In the genomic region with DNA sequence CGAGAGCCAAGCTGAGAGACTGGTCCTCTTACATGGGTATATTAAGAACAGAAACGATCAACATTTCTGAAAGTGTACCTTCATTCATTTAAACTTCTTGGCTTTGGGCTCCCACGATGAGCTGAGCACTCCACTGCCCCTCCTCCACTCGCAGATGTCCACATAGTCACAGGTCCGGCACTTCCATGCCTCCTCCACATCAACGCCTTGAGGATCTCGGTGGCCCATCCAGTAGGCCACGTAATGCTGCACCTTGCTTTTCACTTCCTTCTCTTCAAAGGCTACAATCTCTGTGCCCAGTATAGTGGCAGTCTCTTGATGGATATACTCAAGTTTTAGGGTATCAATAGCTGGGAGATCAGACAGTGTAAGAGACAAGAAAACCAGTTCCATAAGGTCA, we compare ENCODE assay signal across 18 mouse cellular contexts. TPM values are rescaled to one million over a fixed set of nuclear protein-coding genes. Genes with fewer than 3 reads are reported as not detected.
DNase-seq lines count a peak whose midpoint lies in the region; ATAC-seq and TF ChIP-seq lines count a peak whose summit lies in the region.
"Had no signal": no experiment of that assay in that cellular context is flagged by ENCODE, and none has a peak within 500 bp of the region (broad histone marks: within the 10 kb centered on the region; RNA-seq: fewer than 3 reads in every experiment).

No protein-coding gene starts in this region.

- H3K36me3 ChIP-seq in intestine, postnatal 0 days (ENCODE audit: control insufficient read depth, insufficient read depth), result peaks cover 16% of the 10 kb centered on the region
- H3K36me3 ChIP-seq in intestine, embryonic 16.5 days (ENCODE audit: control insufficient read depth, insufficient read depth, low read length), result peaks cover 14% of the 10 kb centered on the region

- no peak overlapping the region for H3K4me3 ChIP-seq in intestine, postnatal 0 days (ENCODE audit: low read depth, low read length)
- no peak overlapping the region for H3K4me3 ChIP-seq in intestine, embryonic 16.5 days (ENCODE audit: low read length)

- no peak for ATAC-seq in intestine, postnatal 0 days
- no peak for ATAC-seq in intestine, embryonic 16.5 days
- ATAC-seq: activated CD4-positive, CD25-positive, alpha-beta regulatory T cell, adult 4 months; CD4-positive, CD25-positive, alpha-beta regulatory T cell, adult 4 months; Patski had no signal

- no peaks in the 10 kb centered on the region for H3K9me3 ChIP-seq in intestine, postnatal 0 days (ENCODE audit: control insufficient read depth)
- no peaks in the 10 kb centered on the region for H3K9me3 ChIP-seq in intestine, embryonic 16.5 days (ENCODE audit: control insufficient read depth, low read length)

- H3K4me1 ChIP-seq in intestine, postnatal 0 days (replicated peaks; ENCODE audit: control insufficient read depth, insufficient read depth, low read length), result no peaks in the 10 kb centered on the region; the same call in 1 of the 2 replicates
- H3K4me1 ChIP-seq in intestine, embryonic 16.5 days (ENCODE audit: control insufficient read depth, insufficient read depth, low read length), result peaks cover 9% of the 10 kb centered on the region; the same call in 1 of the 2 replicates

- WGBS in intestine, postnatal 0 days, result 93% methylated on average over 8 of the region's 8 CpGs
- WGBS in intestine, embryonic 16.5 days, result 90% methylated on average over 8 of the region's 8 CpGs

- DNase-seq in heart, adult 11 months, result peak; percentile 80
- DNase-seq in heart, adult 18-20 months, result no peak
- DNase-seq: adrenal gland, adult 2 months; adrenal gland, adult 8-10 months; adrenal gland, postnatal 10 days; adrenal gland, postnatal 14 days; adrenal gland, postnatal 25 days; adrenal gland, postnatal 36 days; B cell, adult 2 months; cerebellum, adult 11 months; cerebellum, adult 11-12 months; cerebellum, adult 18-20 months had no signal

- H3K27me3 ChIP-seq in intestine, postnatal 0 days (replicated peaks; ENCODE audit: control insufficient read depth, insufficient read depth, low read length), result no peaks in the 10 kb centered on the region
- no peaks in the 10 kb centered on the region for H3K27me3 ChIP-seq in intestine, embryonic 16.5 days (replicated peaks; ENCODE audit: control insufficient read depth, insufficient read depth, low read length)
- H3K27me3 ChIP-seq: CH12.LX, Patski had no signal

- no peak overlapping the region for H3K4me2 ChIP-seq in intestine, postnatal 0 days (replicated peaks; ENCODE audit: low read depth)
- H3K4me2 ChIP-seq in intestine, embryonic 16.5 days (ENCODE audit: low read depth, low read length), result no peak overlapping the region

- no peak for TF ChIP-seq CTCF in intestine, postnatal 0 days (IDR thresholded peaks at IDR 0.05; ENCODE audit: low read depth)

- peak overlapping the region; percentile 37 for H3K27ac ChIP-seq in intestine, postnatal 0 days (ENCODE audit: low read depth, low read length)
- H3K27ac ChIP-seq in intestine, embryonic 16.5 days (ENCODE audit: low read length), result no peak overlapping the region

- no peak overlapping the region for H3K9ac ChIP-seq in intestine, postnatal 0 days (ENCODE audit: low read depth, low read length)
- H3K9ac ChIP-seq in intestine, embryonic 16.5 days (ENCODE audit: low read depth, low read length), result no peak overlapping the region

RNA-seq across cellular contexts. Expression of gene Exo5, which starts 3.4 kb away (rescaled TPM):
- total RNA-seq in heart, adult 18-20 months (2021), result 1 to 10 TPM; 1.9 to 2.0 TPM
- 12.3 and 12.6 TPM in 2 replicates for polyA plus RNA-seq in intestine, postnatal 0 days (2015; fragmentation: Nextera tagmentation; extraction: Ambion mirVana)
- 23.9 and 26.9 TPM in 2 replicates for polyA plus RNA-seq in intestine, embryonic 16.5 days (2015; fragmentation: Nextera tagmentation; extraction: Ambion mirVana)

RNA-seq across cellular contexts. Expression of gene Zfp69, which starts 30.0 kb away (rescaled TPM):
- 1 to 10 TPM in 1 of 2 experiments, under 1 TPM in 1; 0.75 to 1.1 TPM for total RNA-seq in heart, adult 18-20 months (2021)
- polyA plus RNA-seq in intestine, postnatal 0 days (2015; fragmentation: Nextera tagmentation; extraction: Ambion mirVana), result 2.2 and 2.6 TPM in 2 replicates
- polyA plus RNA-seq in intestine, embryonic 16.5 days (2015; fragmentation: Nextera tagmentation; extraction: Ambion mirVana), result 3.9 and 4.8 TPM in 2 replicates
